Mouse (Mus musculus): ENCODE data around the gene Wdr35.
A peak's percentile ranks its signal among the peaks of the same experiment; 100 is the strongest.
"Not testable (repeated sequence)": the region's sequence is repeated elsewhere in the genome, so short reads cannot be mapped to it uniquely, and the experiment has no call there.

Gene Wdr35

DNA sequence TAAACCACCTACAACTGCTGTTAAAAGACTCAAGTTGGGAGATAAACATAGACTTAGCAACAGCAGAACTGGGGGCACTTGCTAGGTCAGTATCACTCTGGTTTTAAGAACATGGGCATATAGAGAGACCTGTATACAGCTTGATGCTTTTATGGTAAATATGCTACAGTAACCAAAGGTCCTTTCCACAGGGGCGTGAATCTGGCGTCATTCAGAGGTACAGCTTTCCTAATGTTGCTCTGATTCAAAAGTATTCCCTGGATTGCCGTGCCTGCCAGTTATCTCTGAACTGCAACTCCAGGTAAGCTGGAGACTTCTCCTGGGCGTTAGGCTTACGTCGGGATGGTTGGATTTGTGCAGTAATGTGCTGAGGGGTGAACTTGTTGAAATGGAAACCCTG lies 34.1 kb downstream of the Wdr35 start:
- no peak for DNase-seq (ENCODE audit: low spot score)

DNA sequence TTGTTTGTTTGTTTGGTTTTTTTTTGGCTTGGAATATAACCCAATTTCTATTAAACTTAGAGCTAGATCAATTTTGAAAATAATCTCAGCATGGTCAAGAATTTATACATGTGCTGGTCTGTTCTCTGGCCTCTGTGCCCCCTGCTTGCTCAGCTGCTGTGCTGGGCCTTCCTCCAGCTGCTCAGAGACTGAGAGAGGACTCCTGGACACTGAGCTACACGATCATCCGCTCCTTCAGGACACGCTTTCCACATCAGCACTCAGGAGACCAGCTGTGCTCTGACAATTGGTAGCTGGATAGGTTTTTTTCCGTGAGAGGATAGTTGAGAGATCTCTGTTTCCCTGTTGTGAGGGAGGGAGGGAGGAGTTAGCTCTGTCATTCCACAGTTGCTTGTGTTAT lies 36.6 kb downstream of the Wdr35 start:
- DNase-seq (ENCODE audit: low spot score): no peak

DNA sequence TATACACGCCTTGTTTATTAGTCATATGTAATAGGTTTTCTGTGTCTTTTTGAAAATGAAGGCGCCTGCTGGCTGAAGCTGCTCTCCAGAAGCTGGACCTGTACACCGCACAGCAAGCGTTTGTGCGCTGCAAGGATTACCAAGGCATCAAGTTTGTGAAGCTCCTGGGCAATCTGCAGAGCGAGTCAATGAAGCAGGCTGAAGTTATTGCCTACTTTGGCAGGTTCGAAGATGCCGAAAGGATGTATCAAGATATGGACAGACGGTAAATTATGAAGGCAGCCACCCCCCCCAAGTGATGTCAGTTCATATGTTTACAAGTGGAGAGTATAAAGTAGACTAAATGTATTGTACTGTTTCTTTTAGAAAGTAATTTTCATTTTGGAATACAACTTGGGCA lies 42.7 kb downstream of the Wdr35 start:
- DNase-seq (ENCODE audit: low spot score): no peak

DNA sequence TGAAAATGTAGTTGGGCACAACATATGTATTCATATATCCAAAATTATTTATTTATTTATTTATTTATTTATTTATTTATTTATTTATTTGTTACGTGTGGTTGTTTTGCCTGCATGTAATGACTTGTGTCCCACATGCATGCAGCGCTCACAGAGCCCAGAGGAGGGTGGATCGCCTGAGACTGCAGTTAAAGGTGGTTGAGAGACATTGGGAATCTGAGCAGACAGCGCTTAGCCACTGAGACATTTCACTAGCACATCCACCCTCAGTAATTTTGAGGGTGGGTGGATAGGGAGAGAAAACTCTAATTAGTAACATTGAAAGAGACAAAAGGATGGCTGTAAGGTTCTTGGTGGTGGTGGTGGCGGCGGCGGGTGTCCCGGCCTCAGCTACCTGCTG lies 46.7 kb downstream of the Wdr35 start:
- DNase-seq (ENCODE audit: low spot score): no peak

DNA sequence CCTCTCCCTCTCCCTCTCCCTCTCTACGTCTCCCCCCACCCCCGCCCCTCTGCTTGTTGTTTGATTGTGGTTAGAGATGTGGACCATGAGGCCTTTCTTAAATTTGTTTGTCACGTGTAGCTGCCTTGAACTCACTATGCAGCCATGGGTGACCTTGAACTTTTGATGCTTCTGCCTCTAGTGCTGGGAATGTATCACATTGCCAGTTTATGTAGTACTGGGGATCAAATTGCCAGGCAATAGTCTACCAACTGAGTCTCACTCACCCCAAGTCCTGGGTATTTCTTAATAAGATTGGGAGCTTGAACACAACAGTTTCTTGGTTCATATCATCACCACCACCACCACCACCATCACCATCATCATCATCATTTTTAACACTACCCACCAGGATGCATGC lies 47.3 kb downstream of the Wdr35 start:
- DNase-seq (ENCODE audit: low spot score): no peak

DNA sequence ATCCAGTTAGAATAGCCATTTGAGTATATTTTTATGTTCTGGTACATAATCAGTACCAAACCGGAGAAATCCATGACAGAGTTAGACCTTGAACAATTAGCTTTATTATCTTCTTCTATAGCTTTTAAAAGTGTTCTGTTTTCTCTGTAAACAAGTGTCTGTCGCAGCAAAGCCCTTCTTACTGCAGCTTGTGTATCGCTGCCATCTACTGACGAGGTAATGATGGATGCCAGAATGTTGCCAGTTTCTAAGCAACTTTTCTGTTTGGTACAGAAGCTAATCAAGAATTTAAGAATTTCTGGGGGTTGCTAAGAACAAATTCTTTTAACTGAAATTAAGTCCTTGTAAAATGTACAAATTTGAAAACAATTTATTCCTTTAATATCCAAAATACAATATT lies 49.3 kb downstream of the Wdr35 start:
- no peak for DNase-seq (ENCODE audit: low spot score)

DNA sequence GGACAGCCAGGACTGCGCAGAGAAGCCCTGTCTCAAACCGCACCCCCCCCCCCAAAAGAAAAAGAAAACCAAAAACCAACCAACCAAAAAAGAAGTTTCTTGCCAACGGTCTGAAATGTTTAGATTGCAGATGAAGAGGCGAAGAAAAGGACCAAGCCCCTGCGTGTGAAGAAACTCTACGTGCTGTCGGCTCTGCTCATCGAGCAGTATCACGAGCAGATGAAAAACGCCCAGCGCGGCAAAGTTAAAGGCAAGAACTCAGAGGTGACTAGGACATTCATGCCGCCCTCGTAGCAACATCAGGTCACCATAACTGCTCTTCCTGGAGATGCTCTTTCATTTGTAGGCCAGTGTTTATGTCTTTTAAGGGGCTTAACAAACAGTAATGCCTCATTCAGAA lies 50.4 kb downstream of the Wdr35 start:
- DNase-seq (ENCODE audit: low spot score): no peak

DNA sequence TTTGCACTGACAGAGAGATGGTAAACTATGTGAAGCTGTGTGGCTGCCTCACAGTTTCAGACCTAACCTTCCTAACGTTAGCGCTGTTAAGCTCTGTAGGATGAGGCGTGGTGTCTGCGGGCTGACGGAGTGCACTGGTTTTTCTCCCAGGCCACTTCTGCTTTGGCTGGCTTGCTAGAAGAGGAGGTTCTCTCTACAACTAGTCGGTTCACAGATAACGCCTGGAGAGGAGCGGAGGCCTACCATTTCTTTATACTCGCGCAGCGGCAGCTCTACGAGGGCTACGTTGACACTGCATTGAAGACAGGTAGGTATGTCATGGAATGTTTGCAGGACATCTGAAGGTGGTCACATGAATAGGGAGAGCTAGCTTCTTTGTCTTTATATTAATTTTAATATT lies 51.0 kb downstream of the Wdr35 start:
- no peak for DNase-seq (ENCODE audit: low spot score)

DNA sequence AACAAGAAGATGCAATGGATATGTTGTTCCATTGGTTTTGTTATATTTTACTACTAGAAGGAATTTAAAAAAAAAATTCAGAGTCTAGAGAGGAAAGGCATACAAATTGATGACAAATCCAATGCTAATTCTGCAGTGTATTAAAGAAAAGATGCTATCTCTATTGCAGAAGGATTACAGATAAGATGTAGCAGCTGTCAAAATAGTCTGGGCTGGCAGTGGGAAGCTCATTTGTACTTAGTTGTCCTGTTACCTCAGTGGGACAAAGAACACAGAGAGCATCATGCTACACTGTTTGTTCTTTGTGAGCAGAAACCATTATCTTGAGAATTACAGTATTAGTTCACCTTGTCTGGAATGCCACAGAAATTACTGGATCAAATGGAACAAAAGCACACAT lies 53.2 kb downstream of the Wdr35 start:
- no peak for DNase-seq (ENCODE audit: low spot score)

DNA sequence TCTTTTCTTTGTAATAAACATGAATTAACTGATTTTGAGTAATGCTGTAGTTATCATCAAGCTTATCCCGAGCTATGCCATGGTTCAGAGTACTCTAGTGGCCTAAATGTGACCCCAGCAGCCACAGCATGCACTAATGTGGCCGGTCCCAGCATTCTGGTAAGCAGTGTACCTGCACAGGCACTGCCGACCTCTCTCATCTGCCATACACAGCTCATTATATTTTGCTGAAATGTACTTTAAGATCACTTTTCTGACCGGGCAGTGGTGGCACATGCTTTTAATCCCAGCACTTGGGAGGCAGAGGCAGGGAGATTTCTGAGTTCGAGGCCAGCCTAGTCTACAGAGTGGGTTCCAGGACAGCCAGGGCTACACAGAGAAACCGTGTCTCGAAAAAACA lies 55.1 kb downstream of the Wdr35 start:
- not testable (repeated sequence) for DNase-seq (ENCODE audit: low spot score)

DNA sequence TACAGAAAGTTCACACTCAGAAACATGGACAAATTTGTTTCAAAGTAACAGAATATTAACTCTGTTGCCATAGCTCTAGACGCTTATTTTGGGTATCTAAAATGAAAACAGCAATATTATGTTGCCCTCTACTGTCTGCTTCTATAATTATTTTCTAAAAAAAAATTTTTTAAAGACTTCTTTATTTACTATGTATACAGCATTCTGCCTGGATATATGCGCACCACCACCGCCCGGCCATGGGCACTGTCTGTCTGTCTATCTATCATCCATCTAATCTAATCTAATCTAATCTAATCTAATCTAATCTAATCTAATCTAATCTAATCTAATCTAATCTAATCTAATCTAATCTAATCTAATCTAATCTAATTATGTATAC lies 55.8 kb downstream of the Wdr35 start:
- no peak for DNase-seq (ENCODE audit: low spot score)

DNA sequence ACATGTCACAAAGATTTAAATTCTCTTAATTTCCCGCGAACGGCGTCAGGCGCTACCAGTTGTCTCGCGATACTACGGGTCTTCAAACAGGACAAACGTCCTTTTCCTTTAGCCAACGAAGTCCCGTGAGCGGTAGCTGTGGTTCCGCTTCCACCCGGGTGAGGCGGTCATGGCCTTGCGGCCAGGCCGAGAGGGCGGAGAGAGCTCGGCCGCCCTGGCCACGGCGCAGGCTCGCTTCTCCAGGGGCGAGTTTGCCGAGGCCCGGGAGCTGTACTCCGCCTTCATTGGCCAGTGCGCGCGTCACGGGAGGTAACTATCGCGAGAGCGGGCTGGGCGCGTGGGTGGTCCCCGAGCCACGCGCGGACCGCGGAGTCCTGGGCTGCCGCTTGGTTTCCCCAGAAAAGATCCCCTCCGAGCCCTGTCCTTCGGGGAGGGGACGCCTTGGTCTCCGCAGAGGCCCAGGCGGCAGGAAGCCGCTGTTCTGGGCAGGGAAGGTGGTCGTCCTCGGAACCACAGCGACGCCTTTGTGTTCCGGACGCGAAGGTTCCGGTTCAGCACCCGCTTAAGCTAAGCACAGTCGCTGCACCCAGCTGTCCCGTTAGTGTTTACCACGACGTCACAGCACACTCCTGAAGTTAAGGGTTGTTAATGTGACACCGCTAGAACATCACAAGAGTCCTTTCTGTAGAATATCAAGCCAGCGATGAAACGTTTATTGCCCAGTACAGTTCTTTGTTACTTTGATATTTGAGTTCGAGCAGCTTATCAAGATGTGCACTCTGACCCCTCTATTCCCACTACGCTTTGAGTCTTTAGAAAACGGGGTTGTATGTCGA lies 56.4 kb downstream of the Wdr35 start, which contains the start of gene Ttc32:
Gene Ttc32 (plus strand): TSS at position 110 of the 836 bp plus-strand sequence.
- DNase-seq (ENCODE audit: low spot score): peak; percentile 91

DNA sequence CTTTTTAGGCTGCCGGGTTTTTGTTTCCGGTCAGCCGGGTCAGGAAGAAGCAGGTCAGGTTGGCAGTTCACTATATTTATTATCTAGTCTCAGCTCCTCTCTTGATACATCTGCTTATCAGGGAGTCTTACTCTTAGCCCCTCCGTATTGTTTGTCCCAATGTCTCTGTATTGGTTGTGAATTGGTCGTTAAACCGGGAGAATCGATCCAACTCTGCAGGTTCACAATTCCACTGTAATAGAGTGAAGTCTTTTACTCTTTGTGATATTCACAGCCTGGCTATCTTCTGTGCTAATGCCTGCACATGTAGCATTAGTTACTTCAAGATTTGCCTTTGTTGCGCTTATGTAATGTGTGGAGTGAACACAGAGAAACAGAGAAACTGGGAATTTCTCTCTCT lies 57.5 kb downstream of the Wdr35 start:
- no peak for DNase-seq (ENCODE audit: low spot score)

DNA sequence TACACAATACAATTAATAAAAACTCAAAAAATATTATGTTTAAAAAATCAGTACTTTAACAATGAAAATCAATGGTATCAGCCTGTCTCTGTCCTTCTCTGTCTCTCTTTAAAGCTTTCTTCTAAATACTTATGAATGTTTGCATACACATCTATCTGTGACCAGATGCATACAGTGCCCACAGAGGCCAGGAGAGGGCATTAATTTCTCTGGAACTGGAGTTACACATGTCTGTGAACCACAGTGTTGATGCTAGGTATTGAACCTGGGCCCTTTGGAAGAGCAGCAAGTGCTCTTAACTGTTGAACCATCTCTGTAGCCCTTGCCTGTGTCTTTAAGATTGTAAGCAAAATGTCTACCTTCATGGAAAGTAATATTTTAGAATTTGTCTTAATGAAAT lies 59.4 kb downstream of the Wdr35 start:
- DNase-seq (ENCODE audit: low spot score): no peak

DNA sequence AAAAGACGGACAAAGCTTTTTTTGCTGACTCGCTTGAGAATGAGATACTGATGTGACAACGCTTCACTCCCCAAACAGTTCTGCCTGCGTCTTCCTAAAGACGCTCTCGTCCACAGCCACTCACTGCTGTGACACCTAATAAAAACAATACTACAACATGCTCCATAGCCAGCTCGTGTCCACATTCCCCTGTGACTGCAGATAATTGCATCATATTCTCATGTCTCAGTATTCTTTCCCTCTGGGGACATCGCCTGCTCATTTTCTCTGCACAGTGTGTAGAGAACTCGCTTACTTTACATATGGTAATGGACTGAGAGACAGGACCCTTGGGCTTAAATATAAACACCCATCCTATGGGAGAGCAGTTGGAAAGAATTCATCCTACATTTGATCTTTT lies 62.7 kb downstream of the Wdr35 start:
- DNase-seq (ENCODE audit: low spot score): no peak

DNA sequence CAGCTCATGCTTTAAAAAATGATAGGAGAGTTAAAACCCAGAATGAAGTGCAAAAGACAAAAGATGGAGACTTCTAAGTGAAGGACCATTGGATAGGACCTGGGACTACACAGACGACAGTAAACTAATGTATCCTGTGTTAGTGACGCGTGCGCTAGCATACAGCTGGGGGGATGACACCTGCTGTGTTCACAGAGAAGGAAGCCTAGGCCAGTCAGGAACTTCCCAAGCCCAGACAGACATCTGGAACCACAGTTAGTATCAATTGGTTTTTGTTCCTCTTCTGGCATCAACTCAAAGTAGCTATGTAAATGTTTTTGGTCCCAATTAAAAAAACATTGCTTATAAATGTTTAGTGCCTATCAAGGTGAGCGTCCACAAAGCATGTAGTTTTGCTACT lies 66.5 kb downstream of the Wdr35 start:
- no peak for DNase-seq (ENCODE audit: low spot score)

DNA sequence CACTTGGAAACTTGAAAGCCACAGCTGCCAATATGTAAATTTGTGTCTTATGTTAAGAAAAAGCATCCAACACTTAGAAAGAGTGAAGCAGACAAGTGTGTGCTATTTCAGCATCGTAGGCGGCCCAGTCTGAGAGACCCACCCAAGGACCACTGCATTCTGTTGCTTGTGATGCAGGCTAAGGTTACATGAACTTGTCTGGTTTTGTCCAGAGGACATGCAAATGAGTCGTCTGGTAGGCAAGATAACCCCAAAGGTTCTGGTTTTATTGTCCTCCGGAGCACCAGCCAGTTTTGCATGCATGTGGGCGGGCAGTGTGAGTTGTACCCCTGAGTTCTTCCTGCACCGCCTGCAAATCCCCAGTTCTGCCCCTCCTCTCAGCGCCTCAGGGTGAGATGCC lies 67.0 kb downstream of the Wdr35 start:
- DNase-seq (ENCODE audit: low spot score): no peak

DNA sequence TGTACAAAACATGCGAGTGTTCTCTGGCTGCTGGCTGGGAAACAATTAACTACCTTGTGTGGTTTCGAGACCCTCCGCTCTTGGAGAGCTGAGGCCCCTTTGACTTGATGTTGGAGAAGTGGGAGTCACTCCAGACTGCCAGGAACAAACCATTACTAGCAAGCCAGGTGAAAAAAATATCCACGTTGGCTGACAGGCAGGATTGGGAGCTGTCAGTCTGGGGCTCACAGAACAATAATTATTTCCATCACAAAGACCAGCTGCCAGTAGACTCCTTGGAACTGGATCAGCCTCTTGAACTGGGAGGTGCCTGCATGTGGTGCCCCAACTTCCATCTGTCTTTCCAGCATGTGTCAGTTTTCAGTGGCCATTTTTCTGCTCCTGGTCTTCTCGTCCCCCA lies 68.6 kb downstream of the Wdr35 start:
- DNase-seq (ENCODE audit: low spot score): no peak

DNA sequence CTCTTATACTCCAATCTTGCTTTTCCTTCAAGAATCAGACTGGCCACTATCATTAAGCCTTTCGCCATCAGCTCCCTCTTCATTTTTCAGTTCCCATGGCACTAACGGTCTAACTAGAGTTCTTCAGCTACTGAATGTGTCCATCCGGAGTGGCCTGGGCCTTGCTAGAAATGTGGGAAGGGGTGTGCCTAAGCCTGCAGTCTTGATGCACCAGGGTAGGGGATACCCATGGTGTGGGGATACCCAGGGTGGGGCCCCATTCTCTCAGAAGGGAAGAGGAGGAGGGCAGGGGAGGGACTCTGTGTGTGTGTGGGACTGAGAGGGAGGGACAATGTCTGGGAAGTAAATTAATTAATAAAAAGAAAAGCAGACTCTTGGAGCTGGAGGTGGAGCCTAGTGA lies 69.1 kb downstream of the Wdr35 start:
- DNase-seq (ENCODE audit: low spot score): no peak

DNA sequence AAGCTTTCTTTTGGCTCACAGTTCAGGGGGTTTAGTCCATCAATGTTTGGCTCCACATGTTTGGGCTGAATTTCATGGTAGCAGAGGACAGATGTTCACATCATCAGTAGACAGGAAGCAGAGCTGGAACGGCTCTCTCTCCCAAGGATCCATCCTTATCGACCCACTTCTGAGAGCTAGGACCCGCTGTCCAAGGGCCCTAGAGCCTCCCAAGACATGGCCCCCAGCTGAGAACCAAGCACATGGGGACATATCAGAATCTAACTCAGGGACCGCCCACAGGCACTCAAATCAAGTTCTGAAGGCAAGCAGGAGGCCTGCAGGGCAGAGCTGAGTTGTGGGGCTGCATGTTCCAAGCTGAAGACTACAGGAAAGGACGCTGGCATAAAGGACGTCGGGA lies 71.0 kb downstream of the Wdr35 start:
- DNase-seq (ENCODE audit: low spot score): no peak

DNA sequence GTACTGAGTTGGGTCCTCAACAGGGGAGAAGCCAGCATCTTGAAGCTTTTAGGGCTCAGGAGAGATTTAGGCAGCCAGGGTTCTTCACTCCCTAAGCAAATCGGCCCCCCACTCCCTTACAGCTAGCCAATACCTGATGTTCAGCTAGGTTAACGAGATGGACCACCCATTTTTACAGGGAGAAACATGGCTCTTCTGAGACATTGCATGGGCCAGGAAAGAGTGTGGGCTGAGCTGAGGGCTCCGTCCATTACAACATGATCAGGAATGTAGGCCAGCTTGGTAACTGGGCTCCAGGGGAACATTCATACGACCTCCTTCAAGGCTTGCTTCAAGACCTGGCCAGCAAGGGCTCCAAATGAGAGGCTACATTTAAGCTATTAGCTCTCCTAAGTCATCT lies 73.0 kb downstream of the Wdr35 start:
- no peak for DNase-seq (ENCODE audit: low spot score)

DNA sequence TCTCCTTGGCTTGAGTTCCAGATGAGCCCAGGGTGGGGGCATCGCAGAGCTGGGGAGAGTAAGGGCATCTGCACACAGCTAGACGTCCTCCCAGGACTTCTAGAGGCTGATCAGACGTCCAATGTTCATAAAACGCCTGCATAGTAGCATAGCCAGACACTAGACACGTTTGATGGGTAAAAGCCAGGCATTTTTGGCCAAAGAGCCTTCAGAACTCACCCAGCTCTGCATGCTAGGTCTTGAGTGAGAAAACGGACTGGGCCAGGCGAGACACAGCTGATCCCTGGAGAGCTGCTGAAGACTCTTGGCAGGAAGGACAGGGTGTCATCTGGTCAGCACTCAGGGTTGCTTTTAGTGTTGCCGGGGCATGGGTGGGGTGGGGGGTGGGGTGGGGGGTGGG lies 74.4 kb downstream of the Wdr35 start:
- DNase-seq (ENCODE audit: low spot score): no peak

DNA sequence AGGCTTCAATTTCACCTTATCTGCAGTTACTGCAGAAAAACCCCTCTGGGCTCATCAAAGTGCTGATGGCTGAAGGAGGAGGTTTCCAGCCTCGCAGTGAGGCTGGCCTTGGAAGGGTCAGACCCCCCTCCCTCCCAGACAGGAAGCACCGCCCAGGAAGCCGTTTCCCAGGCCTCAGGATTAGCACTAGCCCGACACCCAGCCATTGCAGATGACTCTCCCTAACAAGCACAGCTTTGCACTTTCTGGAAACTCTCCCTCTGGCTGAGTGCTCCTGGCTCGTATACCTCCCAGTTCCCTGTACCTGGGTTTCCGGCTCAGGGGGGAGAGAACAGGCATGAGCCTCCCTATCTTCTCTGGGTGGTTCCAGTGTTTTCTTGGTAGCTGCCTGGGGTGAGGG lies 77.1 kb downstream of the Wdr35 start:
- no peak for DNase-seq (ENCODE audit: low spot score)

DNA sequence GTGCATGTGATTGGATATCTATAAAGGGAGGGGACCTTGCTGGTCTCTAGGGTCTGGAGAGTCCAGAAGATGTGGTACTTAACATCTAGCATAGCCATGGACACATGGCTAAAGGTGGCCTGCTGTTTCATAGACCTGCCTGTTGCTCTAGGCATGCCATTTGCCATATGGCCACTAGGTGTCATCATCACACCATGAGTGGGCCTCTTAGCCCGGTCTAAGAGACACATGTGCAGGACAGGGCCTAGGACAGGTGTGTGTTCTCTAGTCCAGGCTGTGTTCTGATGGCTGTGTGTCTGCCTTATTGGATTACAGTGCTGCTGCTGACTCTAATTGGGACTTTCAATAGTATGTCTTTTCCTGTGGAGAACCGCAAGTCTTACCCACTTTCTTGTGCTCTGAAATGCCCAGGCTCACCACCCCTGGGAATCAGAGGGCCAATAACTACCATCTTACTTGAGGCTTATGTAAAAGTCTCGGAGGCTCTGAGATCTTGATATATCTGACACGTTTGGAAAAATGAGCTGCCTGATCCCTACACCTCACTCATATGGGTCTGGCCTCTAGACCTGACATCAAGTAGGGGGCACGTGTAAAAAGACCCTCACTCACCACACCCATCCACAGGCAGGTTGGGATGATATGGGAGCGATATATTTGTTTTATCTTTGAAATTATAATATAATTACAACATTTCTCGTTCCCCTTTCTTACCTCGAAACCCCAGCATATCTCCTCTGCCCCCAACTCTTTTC lies 78.6 kb downstream of the Wdr35 start:
- peak; percentile 68 for DNase-seq (ENCODE audit: low spot score)

Measured in left cerebral cortex, adult 11 months (tissue).